Mouse (Mus musculus) liver, adult 2 months (tissue): ENCODE measurements around the gene Mettl2.
A peak's percentile ranks its signal among the peaks of the same experiment; 100 is the strongest.

ENCODE experiments used
- CTCF ChIP-seq: fragments of 200-500 bp; IDR thresholded peaks from 2 replicates; pipeline ENCODE4 v1.5.1; 2011; ENCODE audit warnings: low read depth, low read length, control low read depth
- POLR2A ChIP-seq: fragments of 200-500 bp; IDR thresholded peaks from 2 replicates; pipeline ENCODE4 v1.6.1; 2011; ENCODE audit warnings: low read length, control low read depth; ENCODE audit not compliant: insufficient read depth; ENCODE audit errors: extremely low read depth

GRCm38 (mm10) chr11:105184678-105185077 is 58.5 kb downstream of the Mettl2 start:
- TF ChIP-seq POLR2A, result no peak
- TF ChIP-seq CTCF, result peak; percentile 43
